Mouse (Mus musculus): ENCODE results near the gene Procr. TPM values are rescaled to one million over a fixed set of nuclear protein-coding genes. Genes with fewer than 3 reads are reported as not detected.

Gene Procr
- polyA plus RNA-seq (2015; fragmentation: Nextera tagmentation; extraction: Ambion mirVana): 6.1 and 8.4 TPM in 2 replicates

GRCm38 (mm10) chr2:155751014-155751786, at the start of gene Procr:
Gene Procr (plus strand): TSS chr2:155751117.
- Histone ChIP-seq H3K9ac (peak within 1 kb of the TSS; percentile 40; the same call in 1 of the 2 replicates), H3K36me3 (no peaks in the 10 kb centered on the region), H3K9me3 (no peaks in the 10 kb centered on the region), H3K27me3 (peaks cover 3% of the 10 kb centered on the region; the same call in 1 of the 2 replicates), H3K4me2 (peak within 1 kb of the TSS; percentile 68), H3K27ac (no peak within 1 kb of the TSS), H3K4me3 (peak within 1 kb of the TSS; percentile 41), H3K4me1 (peaks cover 5% of the 10 kb centered on the region)
- WGBS: 2% methylated on average over 25 of the region's 25 CpGs
- ATAC-seq (ENCODE audit: insufficient number of reproducible peaks, low FRiP score, low TSS enrichment, low read depth): peak; percentile 75; the same call in 1 of the 2 replicates

- H3K4me2 ChIP-seq: no peak overlapping the region
- H3K27ac ChIP-seq: no peak overlapping the region
- no peak overlapping the region for H3K4me3 ChIP-seq
- ATAC-seq (ENCODE audit: insufficient number of reproducible peaks, low FRiP score, low TSS enrichment, low read depth): no peak
- H3K4me1 ChIP-seq: no peaks in the 10 kb centered on the region
- no peaks in the 10 kb centered on the region for H3K9me3 ChIP-seq
- no peak overlapping the region for H3K9ac ChIP-seq
- H3K27me3 ChIP-seq: no peaks in the 10 kb centered on the region
- peaks cover 30% of the 10 kb centered on the region for H3K36me3 ChIP-seq
- WGBS: 90% methylated on average over 19 of the region's 19 CpGs
Measured at GRCm38 (mm10) chr2:155701399-155701919, 49.5 kb upstream of the Procr start.

- H3K9ac ChIP-seq: no peak overlapping the region
- H3K9me3 ChIP-seq: no peaks in the 10 kb centered on the region
- no peak for ATAC-seq (ENCODE audit: insufficient number of reproducible peaks, low FRiP score, low TSS enrichment, low read depth)
- no peaks in the 10 kb centered on the region for H3K27me3 ChIP-seq
- H3K4me1 ChIP-seq: no peaks in the 10 kb centered on the region
- H3K36me3 ChIP-seq: peaks cover 37% of the 10 kb centered on the region
- no peak overlapping the region for H3K27ac ChIP-seq
- H3K4me3 ChIP-seq: no peak overlapping the region
- WGBS: 66% methylated on average over 4 of the region's 4 CpGs
- H3K4me2 ChIP-seq: no peak overlapping the region
Measured at GRCm38 (mm10) chr2:155703630-155704029, 47.3 kb upstream of the Procr start.

GRCm38 (mm10) chr2:155707251-155707650, 43.7 kb upstream of the Procr start:
- H3K9ac ChIP-seq: no peak overlapping the region
- no peak; the same call in 1 of the 2 replicates for ATAC-seq (ENCODE audit: insufficient number of reproducible peaks, low FRiP score, low TSS enrichment, low read depth)
- no peak overlapping the region for H3K4me3 ChIP-seq
- peaks cover 51% of the 10 kb centered on the region for H3K36me3 ChIP-seq
- H3K27ac ChIP-seq: no peak overlapping the region
- H3K27me3 ChIP-seq: no peaks in the 10 kb centered on the region
- 78% methylated on average over 4 of the region's 4 CpGs for WGBS
- no peaks in the 10 kb centered on the region for H3K9me3 ChIP-seq
- no peaks in the 10 kb centered on the region for H3K4me1 ChIP-seq
- H3K4me2 ChIP-seq: no peak overlapping the region

- Histone ChIP-seq H3K4me1 (no peaks in the 10 kb centered on the region), H3K27ac (no peak overlapping the region), H3K27me3 (no peaks in the 10 kb centered on the region), H3K4me2 (no peak overlapping the region), H3K4me3 (no peak overlapping the region), H3K9me3 (no peaks in the 10 kb centered on the region), H3K9ac (no peak overlapping the region), H3K36me3 (peaks cover 61% of the 10 kb centered on the region)
- 87% methylated on average over 11 of the region's 11 CpGs for WGBS
- no peak for ATAC-seq (ENCODE audit: insufficient number of reproducible peaks, low FRiP score, low TSS enrichment, low read depth)
Measured at GRCm38 (mm10) chr2:155710557-155710956, 40.4 kb upstream of the Procr start.

GRCm38 (mm10) chr2:155717082-155717990, 33.6 kb upstream of the Procr start:
- H3K36me3 ChIP-seq: peaks cover 62% of the 10 kb centered on the region
- H3K4me3 ChIP-seq: no peak overlapping the region
- no peak overlapping the region for H3K27ac ChIP-seq
- H3K4me1 ChIP-seq: no peaks in the 10 kb centered on the region
- H3K9ac ChIP-seq: no peak overlapping the region
- H3K9me3 ChIP-seq: no peaks in the 10 kb centered on the region
- WGBS: 84% methylated on average over 12 of the region's 12 CpGs
- H3K27me3 ChIP-seq: no peaks in the 10 kb centered on the region
- no peak overlapping the region for H3K4me2 ChIP-seq
- ATAC-seq (ENCODE audit: insufficient number of reproducible peaks, low FRiP score, low TSS enrichment, low read depth): no peak

GRCm38 (mm10) chr2:155720585-155720984, 30.3 kb upstream of the Procr start:
- no peak for ATAC-seq (ENCODE audit: insufficient number of reproducible peaks, low FRiP score, low TSS enrichment, low read depth)

GRCm38 (mm10) chr2:155724036-155724435, 26.9 kb upstream of the Procr start:
- 67% methylated on average over 5 of the region's 5 CpGs for whole genome bisulfite sequencing
- Histone ChIP-seq H3K4me3 (no peak overlapping the region), H3K9ac (no peak overlapping the region), H3K4me2 (no peak overlapping the region), H3K27ac (no peak overlapping the region), H3K36me3 (peaks cover 31% of the 10 kb centered on the region), H3K27me3 (no peaks in the 10 kb centered on the region), H3K4me1 (peaks cover 11% of the 10 kb centered on the region), H3K9me3 (no peaks in the 10 kb centered on the region)
- ATAC-seq (ENCODE audit: insufficient number of reproducible peaks, low FRiP score, low TSS enrichment, low read depth): no peak

More at GRCm38 (mm10) chr2:155720585-155720984, 30.3 kb upstream of the Procr start:
- Histone ChIP-seq H3K9ac (no peak overlapping the region), H3K27ac (no peak overlapping the region), H3K4me1 (no peaks in the 10 kb centered on the region), H3K9me3 (no peaks in the 10 kb centered on the region), H3K4me2 (no peak overlapping the region), H3K27me3 (no peaks in the 10 kb centered on the region), H3K36me3 (peaks cover 44% of the 10 kb centered on the region), H3K4me3 (no peak overlapping the region)
- 90% methylated on average over 5 of the region's 5 CpGs for WGBS

- no peaks in the 10 kb centered on the region for H3K9me3 ChIP-seq
- peaks cover 27% of the 10 kb centered on the region for H3K36me3 ChIP-seq
- H3K4me3 ChIP-seq: no peak overlapping the region
- H3K4me2 ChIP-seq: no peak overlapping the region
- 85% methylated on average over 6 of the region's 6 CpGs for WGBS
- ATAC-seq (ENCODE audit: insufficient number of reproducible peaks, low FRiP score, low TSS enrichment, low read depth): no peak
- H3K27me3 ChIP-seq: no peaks in the 10 kb centered on the region
- H3K9ac ChIP-seq: no peak overlapping the region
- H3K4me1 ChIP-seq: peaks cover 12% of the 10 kb centered on the region
- H3K27ac ChIP-seq: no peak overlapping the region
Measured at GRCm38 (mm10) chr2:155724526-155724925, 26.4 kb upstream of the Procr start.

- H3K4me3 ChIP-seq: no peak overlapping the region
- WGBS: 82% methylated on average over 7 of the region's 7 CpGs
- ATAC-seq (ENCODE audit: insufficient number of reproducible peaks, low FRiP score, low TSS enrichment, low read depth): no peak
Measured at GRCm38 (mm10) chr2:155726302-155726701, 24.6 kb upstream of the Procr start.

GRCm38 (mm10) chr2:155727764-155728395, 23.0 kb upstream of the Procr start:
- H3K9me3 ChIP-seq: no peaks in the 10 kb centered on the region
- no peak overlapping the region for H3K4me2 ChIP-seq
- H3K4me1 ChIP-seq: peaks cover 12% of the 10 kb centered on the region
- no peaks in the 10 kb centered on the region for H3K27me3 ChIP-seq
- no peak for ATAC-seq (ENCODE audit: insufficient number of reproducible peaks, low FRiP score, low TSS enrichment, low read depth)
- no peak overlapping the region for H3K27ac ChIP-seq
- H3K36me3 ChIP-seq: peaks cover 10% of the 10 kb centered on the region; the same call in 1 of the 2 replicates
- H3K4me3 ChIP-seq: no peak overlapping the region
- H3K9ac ChIP-seq: no peak overlapping the region
- WGBS: 61% methylated on average over 7 of the region's 7 CpGs

More at GRCm38 (mm10) chr2:155726302-155726701, 24.6 kb upstream of the Procr start:
- Histone ChIP-seq H3K27ac (no peak overlapping the region), H3K4me2 (no peak overlapping the region), H3K27me3 (no peaks in the 10 kb centered on the region), H3K9ac (no peak overlapping the region), H3K4me1 (peaks cover 12% of the 10 kb centered on the region), H3K36me3 (peaks cover 19% of the 10 kb centered on the region), H3K9me3 (no peaks in the 10 kb centered on the region)
